ENCODE assay signal across 8 mouse cellular contexts in the genomic region with DNA sequence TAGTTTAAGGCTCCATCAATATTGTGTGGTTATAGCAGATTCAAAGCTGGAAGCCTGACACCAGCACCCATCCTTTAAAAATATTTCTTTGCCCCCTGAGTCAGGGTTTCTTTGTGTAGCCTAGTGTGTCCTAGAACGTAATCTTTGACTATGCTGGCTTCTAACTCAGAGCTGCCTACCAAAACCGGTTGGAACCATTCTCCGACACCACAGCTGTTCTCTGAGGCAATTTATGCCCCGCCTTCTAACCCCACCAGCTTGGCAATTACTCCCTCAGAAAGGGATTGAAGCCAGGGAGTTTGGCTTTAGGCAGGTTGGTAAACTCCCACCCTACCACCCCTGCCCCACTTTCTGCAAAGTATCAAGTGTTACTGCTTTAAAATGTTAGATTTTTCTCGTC. TPM values are rescaled to one million over a fixed set of nuclear protein-coding genes. Genes with fewer than 3 reads are reported as not detected.
DNase-seq lines count a peak whose midpoint lies in the region; ATAC-seq and TF ChIP-seq lines count a peak whose summit lies in the region.

No protein-coding gene starts in this region.

- no peaks in the 10 kb centered on the region for H3K9me3 ChIP-seq in forebrain, postnatal 0 days (ENCODE audit: low read length)
- H3K9me3 ChIP-seq in liver, embryonic 15.5 days (replicated peaks) = no peaks in the 10 kb centered on the region

- no peak for ATAC-seq in forebrain, postnatal 0 days
- ATAC-seq in liver, embryonic 15.5 days (ENCODE audit: insufficient read depth) = no peak

- peak overlapping the region; percentile 72; the same call in 1 of the 2 replicates for H3K4me2 ChIP-seq in forebrain, postnatal 0 days (ENCODE audit: low read depth)
- H3K4me2 ChIP-seq in liver, embryonic 15.5 days = peak overlapping the region; percentile 84

- TF ChIP-seq POLR2A in bone marrow macrophage, adult 2 months (IDR thresholded peaks at IDR 0.05; ENCODE audit: borderline replicate concordance, low read depth, low read length) = no peak

- peaks cover 32% of the 10 kb centered on the region for H3K36me3 ChIP-seq in forebrain, postnatal 0 days (ENCODE audit: insufficient read depth)
- peaks cover 41% of the 10 kb centered on the region for H3K36me3 ChIP-seq in liver, embryonic 15.5 days (replicated peaks)

- no peak overlapping the region for H3K27ac ChIP-seq in bone marrow macrophage, adult 2 months (ENCODE audit: insufficient read depth, low read depth, low read length)
- H3K27ac ChIP-seq in forebrain, postnatal 0 days (ENCODE audit: low read depth, low read length) = no peak overlapping the region
- peak overlapping the region; percentile 51 for H3K27ac ChIP-seq in liver, embryonic 15.5 days (replicated peaks)

- H3K27me3 ChIP-seq in forebrain, postnatal 0 days (ENCODE audit: insufficient read depth, low read length) = no peaks in the 10 kb centered on the region
- no peaks in the 10 kb centered on the region for H3K27me3 ChIP-seq in liver, embryonic 15.5 days

- TF ChIP-seq CTCF in bone marrow macrophage, adult 2 months (IDR thresholded peaks at IDR 0.05; ENCODE audit: low read depth, low read length) = no peak
- TF ChIP-seq CTCF in forebrain, postnatal 0 days (IDR thresholded peaks at IDR 0.05; ENCODE audit: low read depth) = no peak

- peak overlapping the region; percentile 13; the same call in 1 of the 2 replicates for H3K4me3 ChIP-seq in bone marrow macrophage, adult 2 months (ENCODE audit: insufficient read depth, low read length)
- no peak overlapping the region; the same call in 1 of the 2 replicates for H3K4me3 ChIP-seq in forebrain, postnatal 0 days (ENCODE audit: low read depth, low read length)
- H3K4me3 ChIP-seq in liver, embryonic 15.5 days (replicated peaks) = peak overlapping the region; percentile 76; the same call in 1 of the 2 replicates

- peak; percentile 19 for DNase-seq in kidney, adult 18-20 months
- no peak for DNase-seq in kidney, adult 8-10 months
- DNase-seq in forebrain, postnatal 0 days = peak; percentile 23
- no peak for DNase-seq in MN1 (ENCODE audit: low spot score)
- DNase-seq in thymus, adult 18-20 months = no peak
- DNase-seq in gastrocnemius, postnatal 25 days = no peak

- no peak overlapping the region for H3K9ac ChIP-seq in forebrain, postnatal 0 days
- H3K9ac ChIP-seq in liver, embryonic 15.5 days = no peak overlapping the region

- peaks cover 16% of the 10 kb centered on the region for H3K4me1 ChIP-seq in bone marrow macrophage, adult 2 months (ENCODE audit: control insufficient read depth, insufficient read depth, low read length)
- peaks cover 7% of the 10 kb centered on the region; the same call in 1 of the 2 replicates for H3K4me1 ChIP-seq in forebrain, postnatal 0 days (ENCODE audit: insufficient read depth)
- peaks cover 32% of the 10 kb centered on the region for H3K4me1 ChIP-seq in liver, embryonic 15.5 days (replicated peaks)

- WGBS in forebrain, postnatal 0 days = 28% methylated on average over 5 of the region's 5 CpGs
- 60% methylated on average over 5 of the region's 5 CpGs for WGBS in liver, embryonic 15.5 days (ENCODE audit: insufficient replicate concordance)

RNA-seq across cellular contexts. Expression of gene Txlna, which starts 0.9 kb away (rescaled TPM):
- polyA plus RNA-seq in bone marrow macrophage, adult 2 months (2012; ENCODE audit: insufficient read depth, insufficient read length, missing spikeins) = 39.8 and 45.7 TPM in 2 replicates
- total RNA-seq in forebrain, postnatal 0 days (2014; rRNA removed) = 39.1 and 45.0 TPM in 2 replicates
- 22.4 and 28.4 TPM in 2 replicates for polyA plus RNA-seq in forebrain, postnatal 0 days (2015; fragmentation: Nextera tagmentation; extraction: Ambion mirVana)
- 23.0 and 26.7 TPM in 2 replicates for polyA plus RNA-seq in liver, embryonic 15.5 days (2015; fragmentation: Nextera tagmentation; extraction: Ambion mirVana)
- total RNA-seq in gastrocnemius, postnatal 25 days (2021) = 10 to 100 TPM; 18.0 to 19.4 TPM

RNA-seq across cellular contexts. Expression of gene Ccdc28b, which starts 18.0 kb away (rescaled TPM):
- polyA plus RNA-seq in bone marrow macrophage, adult 2 months (2012; ENCODE audit: insufficient read depth, insufficient read length, missing spikeins) = 39.0 and 42.3 TPM in 2 replicates
- total RNA-seq in forebrain, postnatal 0 days (2014; rRNA removed) = 89.2 and 120 TPM in 2 replicates
- 144 and 146 TPM in 2 replicates for polyA plus RNA-seq in forebrain, postnatal 0 days (2015; fragmentation: Nextera tagmentation; extraction: Ambion mirVana)
- 10.3 and 12.2 TPM in 2 replicates for polyA plus RNA-seq in liver, embryonic 15.5 days (2015; fragmentation: Nextera tagmentation; extraction: Ambion mirVana)
- total RNA-seq in gastrocnemius, postnatal 25 days (2021) = 10 to 100 TPM; 52.4 to 59.8 TPM

RNA-seq across cellular contexts. Expression of gene Iqcc, which starts 22.9 kb away (rescaled TPM):
- 13.6 and 14.0 TPM in 2 replicates for polyA plus RNA-seq in bone marrow macrophage, adult 2 months (2012; ENCODE audit: insufficient read depth, insufficient read length, missing spikeins)
- 25.9 and 31.5 TPM in 2 replicates for total RNA-seq in forebrain, postnatal 0 days (2014; rRNA removed)
- 21.4 and 24.7 TPM in 2 replicates for polyA plus RNA-seq in forebrain, postnatal 0 days (2015; fragmentation: Nextera tagmentation; extraction: Ambion mirVana)
- polyA plus RNA-seq in liver, embryonic 15.5 days (2015; fragmentation: Nextera tagmentation; extraction: Ambion mirVana) = 7.3 and 9.5 TPM in 2 replicates
- 10 to 100 TPM in 1 of 2 experiments, 1 to 10 TPM in 1; 8.1 to 11.1 TPM for total RNA-seq in gastrocnemius, postnatal 25 days (2021)

RNA-seq across cellular contexts. Expression of gene Dcdc2b, which starts 27.7 kb away (rescaled TPM):
- 1.8 and 2.3 TPM in 2 replicates for polyA plus RNA-seq in bone marrow macrophage, adult 2 months (2012; ENCODE audit: insufficient read depth, insufficient read length, missing spikeins)
- total RNA-seq in forebrain, postnatal 0 days (2014; rRNA removed) = 3.0 TPM in 1 of 2 replicates, not detected in the other
- 3.6 and 4.5 TPM in 2 replicates for polyA plus RNA-seq in forebrain, postnatal 0 days (2015; fragmentation: Nextera tagmentation; extraction: Ambion mirVana)
- polyA plus RNA-seq in liver, embryonic 15.5 days (2015; fragmentation: Nextera tagmentation; extraction: Ambion mirVana) = 0.70 and 0.86 TPM in 2 replicates
- total RNA-seq in gastrocnemius, postnatal 25 days (2021) = 1 to 10 TPM in 1 of 2 experiments, under 1 TPM in 1; 0.77 to 1.2 TPM

RNA-seq across cellular contexts. Expression of gene Kpna6, which starts 30.8 kb away (rescaled TPM):
- polyA plus RNA-seq in bone marrow macrophage, adult 2 months (2012; ENCODE audit: insufficient read depth, insufficient read length, missing spikeins) = 35.1 and 42.0 TPM in 2 replicates
- total RNA-seq in forebrain, postnatal 0 days (2014; rRNA removed) = 52.8 and 60.5 TPM in 2 replicates
- polyA plus RNA-seq in forebrain, postnatal 0 days (2015; fragmentation: Nextera tagmentation; extraction: Ambion mirVana) = 9.8 and 11.2 TPM in 2 replicates
- 6.0 and 6.8 TPM in 2 replicates for polyA plus RNA-seq in liver, embryonic 15.5 days (2015; fragmentation: Nextera tagmentation; extraction: Ambion mirVana)
- 10 to 100 TPM; 64.6 to 77.1 TPM for total RNA-seq in gastrocnemius, postnatal 25 days (2021)

Comparison
In these comparisons a context has a peak if more than half of its experiments do, and no peak if none do; other contexts are left out.
1. DNase-seq: peak in kidney, adult 18-20 months (single experiment) and forebrain, postnatal 0 days (single experiment); none in kidney, adult 8-10 months (0 of 2), MN1 (single experiment), thymus, adult 18-20 months (0 of 2) and gastrocnemius, postnatal 25 days (single experiment).